ENCODE assay signal across 10 mouse cellular contexts in genomic region chr11:115900561-115901337, GRCm38 (mm10). TPM values are rescaled to one million over a fixed set of nuclear protein-coding genes. Genes with fewer than 3 reads are reported as not detected.
DNase-seq lines count a peak whose midpoint lies in the region; ATAC-seq lines count a peak whose summit lies in the region.
"Had no signal": no experiment of that assay in that cellular context is flagged by ENCODE, and none has a peak within 500 bp of the region (broad histone marks: within the 10 kb centered on the region; RNA-seq: fewer than 3 reads in every experiment).

No protein-coding gene starts in this region.

- H3K9ac ChIP-seq in limb, embryonic 13.5 days = no peak overlapping the region

- no peak overlapping the region; the same call in 1 of the 2 replicates for H3K27ac ChIP-seq in limb, embryonic 13.5 days

- peak overlapping the region; percentile 75 for H3K4me3 ChIP-seq in erythroblast, embryonic 14.5 days (replicated peaks)
- H3K4me3 ChIP-seq in limb, embryonic 13.5 days = peak overlapping the region; percentile 12

- DNase-seq in kidney, adult 18-20 months = peak; percentile 46
- no peak for DNase-seq in kidney, postnatal 4 days
- DNase-seq in adipocyte (ENCODE audit: low spot score) = peak; percentile 88
- no peak for DNase-seq in layer of hippocampus, adult 9-11 months
- DNase-seq in spleen, adult 12 weeks (ENCODE audit: low spot score) = no peak
- DNase-seq: adrenal gland, postnatal 25 days had no signal

- H3K27me3 ChIP-seq in erythroblast, embryonic 14.5 days (ENCODE audit: control insufficient read depth) = no peaks in the 10 kb centered on the region
- no peaks in the 10 kb centered on the region for H3K27me3 ChIP-seq in limb, embryonic 13.5 days

- ATAC-seq in limb, embryonic 13.5 days (ENCODE audit: low FRiP score, low read depth) = no peak
- ATAC-seq in cerebellum, adult (ENCODE audit: insufficient number of reproducible peaks, low FRiP score, low TSS enrichment) = no peak

- peaks cover 76% of the 10 kb centered on the region for H3K36me3 ChIP-seq in erythroblast, embryonic 14.5 days (ENCODE audit: control insufficient read depth)
- H3K36me3 ChIP-seq in limb, embryonic 13.5 days = peaks cover 27% of the 10 kb centered on the region

- H3K4me1 ChIP-seq in erythroblast, embryonic 14.5 days (ENCODE audit: control insufficient read depth) = peaks cover 76% of the 10 kb centered on the region
- H3K4me1 ChIP-seq in limb, embryonic 13.5 days = peaks cover 45% of the 10 kb centered on the region

- WGBS in limb, embryonic 13.5 days = 74% methylated on average over 8 of the region's 8 CpGs

- H3K4me2 ChIP-seq in limb, embryonic 13.5 days (replicated peaks) = peak overlapping the region; percentile 31

- no peaks in the 10 kb centered on the region for H3K9me3 ChIP-seq in erythroblast, embryonic 14.5 days (ENCODE audit: control insufficient read depth, low read length)
- no peaks in the 10 kb centered on the region for H3K9me3 ChIP-seq in limb, embryonic 13.5 days

RNA-seq across cellular contexts. Expression of gene Smim5, which starts 1.0 kb away (rescaled TPM):
- polyA plus RNA-seq in erythroblast, embryonic 14.5 days (2012) = 2.1 and 3.2 TPM in 2 replicates
- polyA plus RNA-seq in limb, embryonic 13.5 days (2015; fragmentation: Nextera tagmentation; extraction: Ambion mirVana) = 6.7 and 8.6 TPM in 2 replicates

RNA-seq across cellular contexts. Expression of gene Smim6, which starts 11.1 kb away (rescaled TPM):
- 0.09 and 0.28 TPM in 2 replicates for polyA plus RNA-seq in erythroblast, embryonic 14.5 days (2012)
- 1.4 TPM in 2 replicates for polyA plus RNA-seq in limb, embryonic 13.5 days (2015; fragmentation: Nextera tagmentation; extraction: Ambion mirVana)
- polyA plus RNA-seq: cortical plate, adult 2 months had no signal

RNA-seq across cellular contexts. Expression of gene Sap30bp, which starts 32.3 kb away (rescaled TPM):
- 3.0 and 3.7 TPM in 2 replicates for polyA plus RNA-seq in erythroblast, embryonic 14.5 days (2012)
- 44.2 and 52.1 TPM in 2 replicates for polyA plus RNA-seq in limb, embryonic 13.5 days (2015; fragmentation: Nextera tagmentation; extraction: Ambion mirVana)

RNA-seq across cellular contexts. Expression of gene Recql5, which starts 32.5 kb away (rescaled TPM):
- polyA plus RNA-seq in erythroblast, embryonic 14.5 days (2012) = 1.4 and 2.3 TPM in 2 replicates
- 22.3 and 23.7 TPM in 2 replicates for polyA plus RNA-seq in limb, embryonic 13.5 days (2015; fragmentation: Nextera tagmentation; extraction: Ambion mirVana)

RNA-seq across cellular contexts. Expression of gene Myo15b, which starts 42.5 kb away (rescaled TPM):
- not detected in 2 replicates for polyA plus RNA-seq in erythroblast, embryonic 14.5 days (2012)
- 0.15 and 0.24 TPM in 2 replicates for polyA plus RNA-seq in limb, embryonic 13.5 days (2015; fragmentation: Nextera tagmentation; extraction: Ambion mirVana)

Comparison
In these comparisons a context has a peak if more than half of its experiments do, and no peak if none do; other contexts are left out.
1. DNase-seq: peak in kidney, adult 18-20 months (single experiment) and adipocyte (single experiment); none in kidney, postnatal 4 days (0 of 2), layer of hippocampus, adult 9-11 months (single experiment) and spleen, adult 12 weeks (single experiment).